Mouse (Mus musculus): ENCODE measurements around the gene Mthfd1l.
"Not testable (repeated sequence)": the region's sequence is repeated elsewhere in the genome, so short reads cannot be mapped to it uniquely, and the experiment has no call there.

Mthfd1l gene

DNA sequence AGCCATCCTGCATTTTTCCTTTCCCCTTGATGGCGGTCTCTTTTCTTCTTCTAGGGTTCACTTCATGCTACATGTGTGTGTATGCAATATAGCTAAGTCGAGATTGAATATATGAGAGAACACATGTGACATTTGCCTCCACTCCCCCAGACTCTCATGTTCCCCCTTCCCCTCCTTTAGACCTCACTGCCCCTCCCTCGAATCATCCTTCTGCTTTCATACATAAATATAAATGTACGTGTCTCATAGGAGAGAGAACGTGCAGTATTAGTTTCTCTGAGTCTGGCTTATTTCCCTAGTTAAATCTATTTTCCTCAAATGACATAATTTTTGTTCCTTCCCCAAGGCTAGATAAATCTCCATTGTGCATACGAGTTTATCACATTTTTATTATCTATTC is 226.1 kb downstream of the Mthfd1l start:
- peaks cover 14% of the 10 kb centered on the region for H3K4me1 ChIP-seq (replicated peaks; ENCODE audit: low read depth, low read length)
- H3K36me3 ChIP-seq (ENCODE audit: insufficient read depth, low read length) = no peaks in the 10 kb centered on the region
- no peaks in the 10 kb centered on the region for H3K27me3 ChIP-seq (ENCODE audit: insufficient read depth, low read length)
- H3K9me3 ChIP-seq (ENCODE audit: low read length) = no peaks in the 10 kb centered on the region
- TF ChIP-seq NANOG (IDR thresholded peaks at IDR 0.05; ENCODE audit: borderline replicate concordance, low read length) (no peak), POU5F1 (IDR thresholded peaks at IDR 0.05; ENCODE audit: borderline replicate concordance, low read length) (no peak), CTCF (conservative IDR thresholded peaks at IDR 0.05; ENCODE audit: low read length) (no peak)
- no peak overlapping the region for H3K4me3 ChIP-seq (replicated peaks; ENCODE audit: low read length)

DNA sequence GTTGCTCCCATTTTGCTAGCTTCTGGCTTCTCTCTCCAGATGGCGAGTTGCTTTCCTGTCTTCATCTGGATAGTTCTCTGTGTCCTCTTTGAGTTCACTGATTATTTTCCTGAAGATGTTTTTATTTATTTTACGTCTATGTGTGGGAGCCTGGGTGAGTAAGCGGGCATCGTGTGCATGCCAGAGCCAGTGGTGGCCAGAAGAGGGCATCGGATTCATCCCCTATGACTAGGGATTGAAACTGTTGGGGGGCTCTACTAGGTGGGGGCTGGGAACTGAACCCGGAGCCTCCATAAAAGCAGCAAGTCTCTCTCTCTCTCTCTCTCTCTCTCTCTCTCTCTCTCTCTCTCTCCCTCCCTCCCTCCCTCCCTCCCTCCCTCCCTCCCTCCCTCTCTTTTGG is 227.0 kb downstream of the Mthfd1l start:
- H3K36me3 ChIP-seq (ENCODE audit: insufficient read depth, low read length) = no peaks in the 10 kb centered on the region
- no peak overlapping the region for H3K4me3 ChIP-seq (replicated peaks; ENCODE audit: low read length)
- TF ChIP-seq POU5F1 (IDR thresholded peaks at IDR 0.05; ENCODE audit: borderline replicate concordance, low read length) (no peak), NANOG (IDR thresholded peaks at IDR 0.05; ENCODE audit: borderline replicate concordance, low read length) (no peak), CTCF (conservative IDR thresholded peaks at IDR 0.05; ENCODE audit: low read length) (no peak)
- peaks cover 19% of the 10 kb centered on the region for H3K4me1 ChIP-seq (replicated peaks; ENCODE audit: low read depth, low read length)
- no peaks in the 10 kb centered on the region for H3K9me3 ChIP-seq (ENCODE audit: low read length)
- H3K27me3 ChIP-seq (ENCODE audit: insufficient read depth, low read length) = no peaks in the 10 kb centered on the region

DNA sequence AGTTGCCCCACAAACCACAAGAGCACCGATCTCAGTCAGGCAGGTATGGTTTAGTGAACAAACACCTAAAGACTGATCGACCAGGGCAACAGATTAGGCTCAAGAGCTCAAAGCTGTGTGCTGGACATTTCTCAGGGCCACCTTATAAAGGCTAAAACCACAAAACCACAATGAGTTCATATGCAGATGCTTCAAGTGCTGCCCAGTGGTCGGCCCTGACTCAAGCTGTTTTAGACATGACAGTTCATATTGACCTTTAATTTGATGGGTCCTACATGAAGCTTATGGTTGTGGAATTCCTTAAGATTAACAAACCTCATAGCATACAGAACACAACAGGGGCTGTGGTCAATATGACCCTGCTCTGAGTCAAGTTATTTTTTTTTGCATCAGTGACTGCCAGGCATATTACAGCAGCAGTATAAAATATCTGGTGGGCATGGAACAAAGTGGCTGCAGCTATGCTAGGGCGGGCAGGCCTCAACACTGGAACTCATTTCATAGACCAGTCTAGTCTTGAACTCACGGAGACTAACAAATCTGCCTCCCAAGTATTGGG is 227.7 kb downstream of the Mthfd1l start:
- Histone ChIP-seq H3K9me3 (ENCODE audit: low read length) (no peaks in the 10 kb centered on the region), H3K4me3 (replicated peaks; ENCODE audit: low read length) (no peak overlapping the region), H3K36me3 (ENCODE audit: insufficient read depth, low read length) (no peaks in the 10 kb centered on the region), H3K27me3 (ENCODE audit: insufficient read depth, low read length) (no peaks in the 10 kb centered on the region), H3K4me1 (replicated peaks; ENCODE audit: low read depth, low read length) (peaks cover 19% of the 10 kb centered on the region)
- TF ChIP-seq POU5F1 (IDR thresholded peaks at IDR 0.05; ENCODE audit: borderline replicate concordance, low read length) (no peak), NANOG (IDR thresholded peaks at IDR 0.05; ENCODE audit: borderline replicate concordance, low read length) (no peak), CTCF (conservative IDR thresholded peaks at IDR 0.05; ENCODE audit: low read length) (no peak)

DNA sequence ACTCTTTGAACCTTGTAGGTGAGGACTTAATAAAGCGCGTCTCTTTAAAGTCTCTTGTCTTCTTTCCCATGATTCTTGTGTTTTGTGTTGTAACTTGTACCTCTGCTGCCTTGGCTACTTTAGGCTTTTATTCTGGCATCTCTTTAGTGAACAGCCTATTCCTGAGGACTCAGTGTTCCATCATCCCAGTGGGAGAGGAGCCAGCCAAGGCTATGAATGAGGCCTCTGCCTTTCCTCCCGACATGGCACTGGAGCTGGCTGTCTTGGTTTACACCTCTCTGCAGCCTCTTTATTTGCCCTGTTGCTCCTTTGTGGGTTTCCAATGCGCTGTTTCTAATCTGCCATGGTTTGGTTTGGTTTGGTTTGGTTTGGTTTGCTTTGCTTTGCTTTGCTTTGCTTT is 228.2 kb downstream of the Mthfd1l start:
- TF ChIP-seq POU5F1 (IDR thresholded peaks at IDR 0.05; ENCODE audit: borderline replicate concordance, low read length) (no peak), NANOG (IDR thresholded peaks at IDR 0.05; ENCODE audit: borderline replicate concordance, low read length) (no peak), CTCF (conservative IDR thresholded peaks at IDR 0.05; ENCODE audit: low read length) (no peak)
- H3K9me3 ChIP-seq (ENCODE audit: low read length) = no peaks in the 10 kb centered on the region
- H3K27me3 ChIP-seq (ENCODE audit: insufficient read depth, low read length) = no peaks in the 10 kb centered on the region
- H3K36me3 ChIP-seq (ENCODE audit: insufficient read depth, low read length) = no peaks in the 10 kb centered on the region
- H3K4me1 ChIP-seq (replicated peaks; ENCODE audit: low read depth, low read length) = peaks cover 19% of the 10 kb centered on the region
- no peak overlapping the region for H3K4me3 ChIP-seq (replicated peaks; ENCODE audit: low read length)

DNA sequence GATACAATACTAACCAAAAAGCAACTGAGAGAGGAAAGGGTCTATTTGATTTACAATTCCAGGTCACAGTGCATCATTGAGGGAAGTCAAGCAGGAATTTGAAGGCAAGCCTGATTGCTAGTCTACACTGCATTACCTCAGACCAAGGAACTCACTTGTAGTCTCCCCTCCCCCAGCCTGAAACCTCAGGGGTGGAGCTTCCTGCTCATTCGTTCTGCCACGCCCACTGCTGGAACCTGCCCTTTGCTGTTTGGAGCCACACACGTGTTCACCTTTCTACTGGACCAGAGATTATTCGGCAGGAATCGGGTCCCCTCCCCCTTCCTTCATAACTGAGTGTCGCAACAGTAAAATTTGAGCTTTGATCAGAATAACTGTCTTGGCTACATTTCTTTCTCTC is 230.7 kb downstream of the Mthfd1l start:
- peaks cover 25% of the 10 kb centered on the region for H3K4me1 ChIP-seq (replicated peaks; ENCODE audit: low read depth, low read length)
- not testable (repeated sequence) for H3K27me3 ChIP-seq (ENCODE audit: insufficient read depth, low read length); H3K9me3 ChIP-seq (ENCODE audit: low read length); H3K4me3 ChIP-seq (replicated peaks; ENCODE audit: low read length); H3K36me3 ChIP-seq (ENCODE audit: insufficient read depth, low read length)

DNA sequence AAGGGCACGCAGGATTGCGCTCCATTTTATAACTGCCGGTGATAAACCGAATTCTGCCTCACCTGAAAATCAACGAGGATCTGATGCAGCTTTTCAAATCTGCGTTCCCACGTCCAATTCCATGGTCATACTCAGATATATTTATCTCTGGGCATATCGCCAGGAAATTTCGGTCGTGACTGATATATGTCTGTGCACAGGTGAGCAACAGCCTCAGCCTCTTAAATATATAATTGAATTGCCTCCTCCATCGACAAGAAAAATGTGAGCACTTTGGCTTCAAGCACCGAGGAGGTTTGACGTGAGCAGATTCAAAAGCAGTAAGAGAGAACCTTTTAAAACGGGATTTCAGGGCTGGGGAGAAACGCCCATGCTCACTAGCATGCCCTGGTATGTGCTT is 236.1 kb downstream of the Mthfd1l start:
- TF ChIP-seq NANOG (IDR thresholded peaks at IDR 0.05; ENCODE audit: borderline replicate concordance, low read length) = no peak
- TF ChIP-seq POU5F1 (IDR thresholded peaks at IDR 0.05; ENCODE audit: borderline replicate concordance, low read length) = no peak
- TF ChIP-seq CTCF (conservative IDR thresholded peaks at IDR 0.05; ENCODE audit: low read length) = no peak
- H3K4me3 ChIP-seq (replicated peaks; ENCODE audit: low read length) = no peak overlapping the region
- peaks cover 4% of the 10 kb centered on the region; the same call in 1 of the 2 replicates for H3K36me3 ChIP-seq (ENCODE audit: insufficient read depth, low read length)
- H3K9me3 ChIP-seq (ENCODE audit: low read length) = peaks cover 25% of the 10 kb centered on the region
- peaks cover 4% of the 10 kb centered on the region; the same call in 1 of the 2 replicates for H3K27me3 ChIP-seq (ENCODE audit: insufficient read depth, low read length)
- peaks cover 18% of the 10 kb centered on the region for H3K4me1 ChIP-seq (replicated peaks; ENCODE audit: low read depth, low read length)

DNA sequence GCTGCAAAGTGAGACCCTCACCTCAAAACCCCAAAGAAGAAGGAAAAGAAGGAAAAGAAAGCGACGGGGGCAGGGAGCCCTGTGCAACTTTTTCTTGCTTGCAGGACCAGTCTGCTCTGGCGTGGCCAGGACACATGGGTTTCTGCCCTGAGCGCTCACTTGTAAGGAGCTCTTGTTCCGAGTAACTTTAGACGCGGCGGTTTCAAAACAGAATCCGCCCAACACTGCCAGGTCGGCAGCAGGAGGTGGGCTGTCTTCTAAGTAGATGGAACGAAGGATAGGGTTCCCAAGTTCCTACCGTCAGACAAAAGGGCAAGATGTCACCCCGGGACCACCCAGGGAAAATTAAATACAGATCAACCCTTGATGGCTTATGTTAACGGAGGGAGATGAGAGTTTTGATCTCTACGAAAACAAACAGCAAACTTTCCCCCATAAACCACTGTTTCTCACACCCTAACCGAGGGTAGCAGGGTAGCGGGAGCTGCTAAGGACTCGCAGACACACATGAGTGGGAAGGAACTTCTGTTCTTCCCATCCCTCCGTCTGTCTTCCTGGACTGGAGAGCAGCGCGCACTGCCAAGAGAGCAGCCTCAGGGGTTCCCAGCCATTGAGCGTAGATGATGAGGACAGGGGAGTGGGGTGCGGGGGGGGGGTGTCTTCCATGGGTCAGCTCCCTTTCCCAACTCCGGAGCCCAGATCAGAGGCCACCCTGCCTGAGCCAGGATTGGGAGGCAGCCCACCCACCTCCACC is 237.6 kb downstream of the Mthfd1l start:
- Histone ChIP-seq H3K27me3 (ENCODE audit: insufficient read depth, low read length) (peaks cover 4% of the 10 kb centered on the region; the same call in 1 of the 2 replicates), H3K4me1 (replicated peaks; ENCODE audit: low read depth, low read length) (peaks cover 13% of the 10 kb centered on the region), H3K9me3 (ENCODE audit: low read length) (peaks cover 25% of the 10 kb centered on the region), H3K4me3 (replicated peaks; ENCODE audit: low read length) (0 out of 2 replicates have a peak overlapping the region, but pooled peaks have one; percentile 23), H3K36me3 (ENCODE audit: insufficient read depth, low read length) (peaks cover 4% of the 10 kb centered on the region; the same call in 1 of the 2 replicates)
- TF ChIP-seq POU5F1 (IDR thresholded peaks at IDR 0.05; ENCODE audit: borderline replicate concordance, low read length) (no peak), NANOG (IDR thresholded peaks at IDR 0.05; ENCODE audit: borderline replicate concordance, low read length) (peak; percentile 71), CTCF (conservative IDR thresholded peaks at IDR 0.05; ENCODE audit: low read length) (no peak)

DNA sequence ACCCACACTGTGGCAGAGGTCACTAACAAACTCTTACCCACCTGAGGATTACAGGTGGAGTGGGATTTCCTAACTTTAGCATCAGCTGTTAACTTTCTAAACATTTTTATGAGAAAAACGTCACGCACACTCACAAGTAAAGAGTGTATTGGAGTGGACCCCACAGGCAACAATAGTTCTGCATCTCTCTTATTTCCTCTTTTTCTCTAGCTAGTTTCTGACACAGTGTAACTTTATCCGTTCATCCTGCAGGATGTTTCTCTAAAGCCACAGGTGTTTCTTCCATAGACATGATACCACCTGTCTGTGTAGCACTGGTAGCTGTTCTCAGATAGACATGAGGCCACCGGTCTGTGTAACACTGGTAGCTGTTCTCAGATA is 238.1 kb downstream of the Mthfd1l start:
- Histone ChIP-seq H3K4me3 (replicated peaks; ENCODE audit: low read length) (no peak overlapping the region), H3K36me3 (ENCODE audit: insufficient read depth, low read length) (peaks cover 4% of the 10 kb centered on the region; the same call in 1 of the 2 replicates), H3K27me3 (ENCODE audit: insufficient read depth, low read length) (peaks cover 4% of the 10 kb centered on the region; the same call in 1 of the 2 replicates), H3K9me3 (ENCODE audit: low read length) (peaks cover 25% of the 10 kb centered on the region), H3K4me1 (replicated peaks; ENCODE audit: low read depth, low read length) (peaks cover 13% of the 10 kb centered on the region)
- TF ChIP-seq POU5F1 (IDR thresholded peaks at IDR 0.05; ENCODE audit: borderline replicate concordance, low read length) (no peak), NANOG (IDR thresholded peaks at IDR 0.05; ENCODE audit: borderline replicate concordance, low read length) (no peak), CTCF (conservative IDR thresholded peaks at IDR 0.05; ENCODE audit: low read length) (no peak)
